Mouse (Mus musculus): ENCODE data around the gene Ormdl3.

Ormdl3 gene

GRCm38 (mm10) chr11:98549363-98549762 lies 37.8 kb downstream of the Ormdl3 start:
- DNase-seq, result no peak

GRCm38 (mm10) chr11:98547308-98547693 lies 39.9 kb downstream of the Ormdl3 start:
- peak; percentile 48 to 51 for DNase-seq

DNA sequence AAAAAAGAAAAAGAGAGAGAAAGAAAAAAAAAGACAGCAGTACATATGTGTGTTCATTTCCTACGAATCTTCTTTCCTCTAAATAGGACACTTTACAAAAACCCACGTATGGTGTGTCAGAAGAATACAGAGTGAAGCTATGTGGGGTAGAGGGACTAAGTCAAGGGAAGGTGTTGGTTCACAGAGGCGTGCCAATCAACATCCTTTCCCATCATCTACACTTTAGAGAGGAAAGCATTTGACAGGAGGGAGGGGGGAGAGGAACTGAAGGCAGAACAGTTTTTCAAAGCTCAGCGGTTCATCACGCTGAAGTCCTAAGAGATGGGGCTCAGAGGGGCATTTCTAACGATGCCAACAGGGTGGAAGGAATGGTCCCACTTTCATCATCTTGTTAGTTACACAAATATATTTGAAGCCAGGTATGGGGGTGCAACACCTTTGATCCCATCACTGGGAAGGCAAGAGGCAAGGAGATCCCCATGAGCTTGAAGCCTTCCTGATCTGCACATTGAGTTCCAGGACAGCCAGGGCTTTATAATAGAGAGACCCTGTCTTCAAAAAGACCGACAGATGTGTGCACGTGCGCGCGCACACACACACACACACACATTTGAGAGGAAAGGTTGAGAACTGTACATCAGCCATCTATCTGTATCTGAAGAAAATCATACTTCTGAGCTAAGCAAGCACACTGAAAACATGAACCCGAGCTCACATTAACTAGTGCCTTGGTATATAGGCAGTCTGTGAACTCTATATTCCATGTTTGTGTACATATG lies 40.5 kb downstream of the Ormdl3 start:
- peak; percentile 53 to 57 for DNase-seq

GRCm38 (mm10) chr11:98545711-98546231 lies 41.4 kb downstream of the Ormdl3 start, which contains the start of gene Ikzf3:
Gene Ikzf3, minus strand, starts transcription at chr11:98546031.
- peak; percentile 82 to 83 for DNase-seq

GRCm38 (mm10) chr11:98544890-98545677 lies 42.1 kb downstream of the Ormdl3 start:
- DNase-seq, result no peak

- DNase-seq, result no peak
Measured at GRCm38 (mm10) chr11:98543414-98543813, 43.8 kb downstream of the Ormdl3 start.

DNA sequence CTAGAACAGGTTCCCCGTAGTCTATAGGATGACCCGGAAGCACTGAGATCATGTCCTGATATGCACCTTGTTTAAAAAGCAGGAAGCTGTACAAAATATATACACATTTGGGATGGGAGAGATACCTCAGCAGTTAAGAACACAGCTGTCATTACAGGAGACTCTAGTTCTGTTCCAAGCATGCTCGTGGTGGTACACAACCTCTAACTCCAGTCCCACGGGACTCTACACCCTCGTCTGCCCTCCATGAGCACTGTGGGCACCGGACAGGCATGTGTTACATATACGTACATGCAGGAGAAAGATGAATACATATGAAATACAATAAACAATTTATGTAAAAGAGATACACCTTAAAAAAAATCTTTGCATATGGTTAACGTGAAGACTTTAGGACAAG lies 44.6 kb downstream of the Ormdl3 start:
- DNase-seq, result no peak

GRCm38 (mm10) chr11:98540319-98540718 lies 46.8 kb downstream of the Ormdl3 start:
- peak; percentile 74 to 75 for DNase-seq

GRCm38 (mm10) chr11:98537480-98538034 lies 49.6 kb downstream of the Ormdl3 start:
- no peak for DNase-seq
